Mouse (Mus musculus) gastrocnemius, postnatal 14 days (tissue): ENCODE results near the gene Alkbh1. TPM values are rescaled to one million over a fixed set of nuclear protein-coding genes. Genes with fewer than 3 reads are reported as not detected.
A peak's percentile ranks its signal among the peaks of the same experiment; 100 is the strongest.

Experiments used
- DNase-seq: peaks from one replicate; pipeline ENCODE4 v3.0.0; 2021; ENCODE audit warnings: mixed read lengths
- intact Hi-C: fragments of 180-260 bp; cut with DNase I; formaldehyde crosslinking; loops from one replicate; pipeline ENCODE4 v1.15.1; 2025; ENCODE audit warnings: low total_unique reads
- microRNA-seq, 2 experiments: library from miRNA; unstranded; fragments of <30 nt; microRNA quantifications; one replicate each; pipeline ENCODE4 v1.2.0; 2021
- total RNA-seq, 2 experiments: library from RNA; stranded (reverse); gene quantifications; 2 replicates each; pipeline ENCODE4 v1.2.3; 2021

The Alkbh1 gene
- total RNA-seq, 2 experiments from 2014 or later, result 6.0 to 7.6 TPM

DNA sequence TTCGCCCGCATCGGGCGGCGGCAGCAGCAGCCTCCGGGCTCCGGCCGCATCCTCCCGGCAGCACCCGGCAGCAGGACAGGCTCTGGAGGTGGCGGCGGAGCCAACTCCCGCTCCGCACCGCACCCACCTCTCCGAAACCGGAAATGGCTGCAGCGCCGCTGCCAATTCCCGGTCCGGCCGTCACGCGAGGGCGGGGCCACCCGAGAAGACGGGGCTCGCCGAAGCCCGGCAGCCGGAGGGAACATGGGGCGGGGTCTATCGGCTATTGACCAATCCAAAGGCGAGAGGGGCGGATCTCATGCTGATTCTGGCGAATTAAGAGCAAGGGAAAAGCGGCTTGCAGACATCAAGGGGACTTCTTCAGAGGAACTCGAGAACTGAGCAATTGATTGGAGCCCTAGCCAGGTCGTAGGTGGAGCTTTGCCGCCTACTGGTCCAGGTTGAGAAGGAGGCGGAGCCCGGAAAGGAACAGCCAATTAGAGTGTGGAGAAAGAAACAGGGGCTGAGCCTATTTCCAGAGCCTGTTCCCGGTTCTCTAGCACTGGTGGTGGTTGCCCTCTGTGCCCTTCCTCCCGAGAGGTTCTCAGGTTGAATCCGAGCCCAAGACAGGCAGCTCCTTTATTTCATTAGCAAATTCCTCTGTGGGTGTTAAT lies 55.6 kb downstream of the Alkbh1 start, which contains the start of gene Sptlc2:
TSS of gene Sptlc2 (minus strand) at position 234 of the 653 bp plus-strand sequence.
- intact Hi-C loops, result no loop called here

DNA sequence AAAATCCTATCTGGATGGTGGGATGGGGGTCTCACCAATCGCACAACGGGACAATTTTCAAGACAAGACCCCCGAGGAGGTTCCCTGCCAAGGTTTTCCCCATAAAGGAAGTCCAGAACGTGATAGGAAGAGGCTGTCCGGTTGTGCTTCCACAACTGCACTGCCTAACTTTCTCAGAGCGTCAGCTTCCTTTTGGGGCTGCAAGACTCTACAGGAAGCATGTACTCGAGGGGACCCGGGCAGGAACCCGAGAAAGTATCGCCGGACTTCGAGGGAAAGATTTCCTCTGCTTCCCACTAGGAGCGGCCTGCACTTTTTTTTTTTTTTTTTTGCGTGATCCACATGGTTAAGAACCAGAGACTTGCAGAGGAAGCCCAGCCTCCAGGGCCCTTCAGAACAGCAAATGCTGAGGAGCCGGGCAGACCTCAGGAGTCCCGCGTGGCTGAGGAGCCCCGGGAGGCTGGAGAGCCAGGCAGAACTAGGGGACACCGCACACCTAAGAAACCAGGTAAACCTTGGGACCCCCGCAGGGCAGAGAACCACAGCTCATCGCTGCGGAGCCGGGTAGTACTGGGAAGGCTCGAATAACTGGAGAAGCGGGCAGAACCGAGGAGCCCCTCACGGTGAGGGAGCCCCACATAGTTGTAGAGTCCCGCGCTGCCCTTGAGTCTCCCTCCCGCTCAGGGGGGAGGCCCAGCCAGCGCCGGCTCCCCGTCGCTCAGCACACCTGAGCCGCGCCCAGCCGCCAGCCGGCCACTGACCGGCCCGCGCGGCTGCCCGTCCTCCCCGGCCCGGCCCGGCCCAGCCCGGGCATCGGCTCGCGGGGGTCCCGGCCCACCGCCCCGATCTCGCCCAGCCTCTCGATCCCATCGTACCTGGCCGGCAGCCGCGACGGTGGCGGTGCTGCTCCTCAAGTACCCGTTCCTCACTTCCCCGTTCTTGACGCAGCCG lies 56.4 kb downstream of the Alkbh1 start:
- intact Hi-C loops, result no loop called here
- DNase-seq, result peak; percentile 9

More for the DNA sequence above, 55.6 kb downstream of the Alkbh1 start, which contains the start of gene Sptlc2:
- DNase-seq, result peak; percentile 99

DNA sequence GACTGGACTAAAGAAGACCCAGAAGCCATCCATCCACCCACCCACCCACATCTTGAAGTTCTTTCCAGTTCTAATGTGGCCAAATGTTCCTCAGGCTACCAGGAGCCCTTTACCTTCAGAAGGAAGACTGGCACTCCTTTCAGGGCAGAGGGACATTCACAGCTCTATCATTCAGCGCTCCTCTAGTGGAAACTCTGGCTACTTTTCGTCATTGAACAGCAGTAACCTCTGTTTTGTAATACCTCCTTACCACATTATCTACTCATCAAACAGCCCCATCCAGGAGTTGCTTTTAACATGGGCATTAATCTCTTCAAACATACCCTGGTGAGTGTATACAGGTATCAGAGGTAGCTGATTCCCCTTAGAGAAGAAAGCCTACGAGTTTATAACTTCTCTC lies 58.8 kb downstream of the Alkbh1 start:
- no peak for DNase-seq
- intact Hi-C loops, result no loop called here

DNA sequence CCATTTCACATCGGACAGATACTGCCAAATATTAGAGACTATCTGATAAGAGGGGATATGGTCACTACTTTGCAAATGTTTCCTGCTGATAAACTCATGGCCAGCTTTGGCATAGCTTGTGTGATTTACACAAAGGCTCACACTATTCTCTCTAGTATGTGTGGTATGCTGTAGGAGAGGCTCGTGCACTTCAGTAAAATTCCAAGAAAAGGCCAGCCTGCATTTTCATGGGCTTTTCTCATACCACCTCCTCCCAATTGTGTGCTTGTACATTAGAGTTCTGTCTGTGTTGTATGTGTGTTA lies 62.5 kb downstream of the Alkbh1 start:
- DNase-seq, result no peak
- intact Hi-C loops, result no loop called here

DNA sequence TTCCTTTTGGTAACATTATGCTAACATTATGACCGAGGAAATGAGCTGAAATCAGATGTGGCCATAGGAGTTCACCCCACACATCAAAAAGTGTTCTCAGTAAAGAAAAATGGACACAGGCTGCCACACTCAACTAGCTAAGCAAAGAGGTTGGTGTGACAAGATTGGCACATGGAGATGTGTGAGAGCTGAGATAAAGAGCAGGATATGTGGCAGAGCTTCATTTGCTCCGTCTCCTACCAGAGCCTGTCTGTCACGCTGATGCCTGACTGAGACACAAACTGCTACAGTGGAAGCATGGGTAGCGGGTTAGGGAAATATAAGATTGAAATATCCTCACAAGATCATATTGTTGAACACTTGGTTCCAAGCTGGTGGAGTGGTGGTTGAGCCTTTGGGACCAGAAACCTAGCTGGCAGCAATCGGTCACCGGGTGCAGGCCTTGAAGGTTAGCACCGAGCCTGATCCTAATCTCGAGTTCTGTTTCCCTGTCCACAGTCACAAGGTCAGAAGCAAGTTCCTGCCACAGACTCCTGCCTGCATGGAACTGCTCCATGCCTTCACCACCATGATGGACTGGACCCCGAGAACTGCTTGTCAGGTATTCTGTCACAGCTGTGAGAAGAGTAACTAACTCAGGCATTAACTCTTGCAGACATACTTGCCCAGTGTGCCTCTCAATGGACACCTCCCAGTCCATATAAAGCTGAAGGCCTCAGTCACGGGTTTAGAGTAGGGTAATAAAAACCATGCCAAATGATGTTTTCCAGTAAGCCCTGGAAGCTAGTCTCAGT lies 63.0 kb downstream of the Alkbh1 start:
- DNase-seq, result no peak
- intact Hi-C loops, result no loop called here

- intact Hi-C loops, result no loop called here
- no peak for DNase-seq
These were observed 64.3 kb downstream of the Alkbh1 start for GRCm38 (mm10) chr12:87379496-87379895.

Small RNA genes lying within 50 kb of the gene (microRNA-seq; reads per million reads assigned to microRNA genes)
- 24.2 to 32.1 reads per million in 2 experiments for gene Mir3068

Other genes with a start within 250 kb of the Alkbh1 start
- under 1 TPM in 1 of 2 experiments, not detected in 1; 0.29 TPM for gene Samd15, start 244.3 kb downstream of the Alkbh1 start, total RNA-seq
- 1 to 10 TPM; 1.9 to 2.1 TPM for gene Tmed8, start 243.6 kb downstream of the Alkbh1 start, total RNA-seq
- under 1 TPM; 0.23 to 0.49 TPM for gene Noxred1, start 205.3 kb downstream of the Alkbh1 start, total RNA-seq
- 10 to 100 TPM in 1 of 2 experiments, 1 to 10 TPM in 1; 9.0 to 11.0 TPM for gene Vipas39, start 177.8 kb downstream of the Alkbh1 start, total RNA-seq
- gene Ahsa1, start 177.5 kb downstream of the Alkbh1 start, total RNA-seq, result 100 to 1,000 TPM; 111 to 115 TPM
- gene Ism2, start 144.3 kb downstream of the Alkbh1 start, total RNA-seq, result under 1 TPM in 1 of 2 experiments, not detected in 1; 0.08 TPM
- gene Sptlc2, start 55.7 kb downstream of the Alkbh1 start, total RNA-seq, result 10 to 100 TPM; 16.8 to 20.2 TPM
- 100 to 1,000 TPM; 142 to 154 TPM for gene Slirp, start 121 bp downstream of the Alkbh1 start, total RNA-seq
- gene Snw1, start 28.3 kb upstream of the Alkbh1 start, total RNA-seq, result 10 to 100 TPM; 43.7 to 44.7 TPM
- not detected for gene Gm5788, start 50.7 kb upstream of the Alkbh1 start, total RNA-seq
- gene Gm8300, start 70.3 kb upstream of the Alkbh1 start, total RNA-seq, result not detected
- not detected for gene Oog1, start 158.7 kb upstream of the Alkbh1 start, total RNA-seq
- gene Gm4027, start 174.9 kb upstream of the Alkbh1 start, total RNA-seq, result not detected
- not detected for gene Gm16381, start 200.6 kb upstream of the Alkbh1 start, total RNA-seq